Comparison of ENCODE assay signal across 29 mouse cellular contexts in genomic region chr15:86773041-86773440, GRCm38 (mm10).
A peak's percentile ranks its signal among the peaks of the same experiment; 100 is the strongest.
DNase-seq lines count a peak whose midpoint lies in the region; ATAC-seq and TF ChIP-seq lines count a peak whose summit lies in the region.
"Had no signal": no experiment of that assay in that cellular context is flagged by ENCODE, and none has a peak within 500 bp of the region (broad histone marks: within the 10 kb centered on the region; RNA-seq: fewer than 3 reads in every experiment).

No protein-coding gene starts in this region.

- 16% methylated on average over 7 of the region's 7 CpGs for WGBS in lung, embryonic 14.5 days
- 31% methylated on average over 7 of the region's 7 CpGs for WGBS in lung, adult 2 months

- no peaks in the 10 kb centered on the region for H3K9me3 ChIP-seq in lung, embryonic 14.5 days (ENCODE audit: low read depth, low read length)
- H3K9me3 ChIP-seq: embryonic facial prominence, embryonic 10.5 days; embryonic facial prominence, embryonic 13.5 days; forebrain, embryonic 12.5 days; forebrain, embryonic 15.5 days; heart, embryonic 10.5 days; heart, embryonic 13.5 days had no signal

- H3K4me3 ChIP-seq in lung, embryonic 14.5 days (ENCODE audit: low read depth, low read length), result no peak overlapping the region
- no peak overlapping the region for H3K4me3 ChIP-seq in lung, adult 2 months (replicated peaks; ENCODE audit: extremely low read depth, low read depth, low read length)
- H3K4me3 ChIP-seq: embryonic facial prominence, embryonic 10.5 days; embryonic facial prominence, embryonic 13.5 days; erythroblast, embryonic 14.5 days; forebrain, embryonic 12.5 days; forebrain, embryonic 15.5 days; gastrocnemius, adult 2 months; heart, embryonic 10.5 days; heart, embryonic 13.5 days had no signal

- H3K36me3 ChIP-seq in lung, embryonic 14.5 days (ENCODE audit: insufficient read depth), result no peaks in the 10 kb centered on the region
- H3K36me3 ChIP-seq: embryonic facial prominence, embryonic 10.5 days; embryonic facial prominence, embryonic 13.5 days; forebrain, embryonic 12.5 days; forebrain, embryonic 15.5 days; heart, embryonic 10.5 days; heart, embryonic 13.5 days had no signal

- H3K27ac ChIP-seq in lung, embryonic 14.5 days (ENCODE audit: low read depth), result no peak overlapping the region
- H3K27ac ChIP-seq: embryonic facial prominence, embryonic 10.5 days; embryonic facial prominence, embryonic 13.5 days; forebrain, embryonic 12.5 days; forebrain, embryonic 15.5 days; gastrocnemius, adult 2 months; heart, embryonic 10.5 days; heart, embryonic 13.5 days; hindbrain, embryonic 14.5 days; hindbrain, postnatal 0 days had no signal

- H3K4me1 ChIP-seq in lung, embryonic 14.5 days (ENCODE audit: insufficient read depth), result peaks cover 4% of the 10 kb centered on the region; the same call in 1 of the 2 replicates
- no peaks in the 10 kb centered on the region for H3K4me1 ChIP-seq in lung, adult 2 months (ENCODE audit: control insufficient read depth, insufficient read depth, low read length)
- H3K4me1 ChIP-seq: embryonic facial prominence, embryonic 10.5 days; forebrain, embryonic 12.5 days; forebrain, embryonic 15.5 days; heart, embryonic 10.5 days; heart, embryonic 13.5 days had no signal

- no peak overlapping the region for H3K9ac ChIP-seq in lung, embryonic 14.5 days
- H3K9ac ChIP-seq: embryonic facial prominence, embryonic 13.5 days; forebrain, embryonic 12.5 days; forebrain, embryonic 15.5 days; heart, embryonic 13.5 days; hindbrain, embryonic 14.5 days had no signal

- peak; percentile 63 for DNase-seq in lung, embryonic 14.5 days
- no peak for DNase-seq in lung, adult 2 months
- peak; percentile 40 for DNase-seq in right cerebral cortex, adult 18-20 months
- DNase-seq in right cerebral cortex, postnatal 14 days, result no peak
- peak; percentile 8 for DNase-seq in lung, postnatal 14 days
- no peak for DNase-seq in heart, adult 8-10 months (ENCODE audit: low spot score)
- DNase-seq in spleen, adult 12 weeks (ENCODE audit: low spot score), result no peak
- DNase-seq: adrenal gland, adult 2 months; adrenal gland, postnatal 14 days; cerebellum, adult 11-12 months; cerebellum, adult 8-10 months; cerebellum, postnatal 10 days; cerebellum, postnatal 36 days; embryo, embryonic 11 days; gastrocnemius, adult 2 months; gastrocnemius, postnatal 25 days; heart, adult 18-20 months; heart, postnatal 14 days; heart, postnatal 4 days had no signal

- H3K4me2 ChIP-seq in lung, embryonic 14.5 days, result no peak overlapping the region
- H3K4me2 ChIP-seq: embryonic facial prominence, embryonic 13.5 days; forebrain, embryonic 12.5 days; forebrain, embryonic 15.5 days; heart, embryonic 13.5 days; hindbrain, embryonic 14.5 days had no signal

- no peak for TF ChIP-seq POLR2A in lung, adult 2 months (IDR thresholded peaks at IDR 0.05; ENCODE audit: borderline replicate concordance, extremely low read depth, low read depth, low read length)

- peak; percentile 30; the same call in 1 of the 2 replicates for ATAC-seq in lung, embryonic 14.5 days (ENCODE audit: insufficient read depth)
- ATAC-seq: CD4-positive, CD25-positive, alpha-beta regulatory T cell, adult 4 months; forebrain, embryonic 15.5 days; hindbrain, postnatal 0 days had no signal

- no peaks in the 10 kb centered on the region for H3K27me3 ChIP-seq in lung, embryonic 14.5 days (ENCODE audit: insufficient read depth, low read length)
- H3K27me3 ChIP-seq: embryonic facial prominence, embryonic 13.5 days; forebrain, embryonic 15.5 days had no signal

- no peak for TF ChIP-seq CTCF in lung, embryonic 14.5 days (IDR thresholded peaks at IDR 0.05; ENCODE audit: low read depth)
- TF ChIP-seq CTCF in lung, adult 2 months (IDR thresholded peaks at IDR 0.05; ENCODE audit: insufficient read depth, low read length), result no peak

Comparison
In these comparisons a context has a peak if more than half of its experiments do, and no peak if none do; other contexts are left out.
1. DNase-seq: peak in lung, embryonic 14.5 days (single experiment), right cerebral cortex, adult 18-20 months (single experiment) and lung, postnatal 14 days (single experiment); none in lung, adult 2 months (single experiment), right cerebral cortex, postnatal 14 days (single experiment), heart, adult 8-10 months (single experiment) and spleen, adult 12 weeks (single experiment).